Mouse (Mus musculus) testis, adult 2 months (tissue): ENCODE data around the gene 5730455P16Rik.

Experiments used
- CTCF ChIP-seq: fragments of 200-500 bp; IDR thresholded peaks from 2 replicates; pipeline ENCODE4 v1.5.1; 2012; ENCODE audit warnings: low read depth, mild to moderate bottlenecking, inconsistent platforms, low read length, moderate library complexity; ENCODE audit not compliant: control insufficient read depth, insufficient read depth, insufficient replicate concordance
- POLR2A ChIP-seq: fragments of 200-500 bp; IDR thresholded peaks from 2 replicates; pipeline ENCODE4 v1.6.1; 2012; ENCODE audit warnings: low read depth, mild to moderate bottlenecking, inconsistent platforms, low read length, moderate library complexity; ENCODE audit not compliant: control insufficient read depth

DNA sequence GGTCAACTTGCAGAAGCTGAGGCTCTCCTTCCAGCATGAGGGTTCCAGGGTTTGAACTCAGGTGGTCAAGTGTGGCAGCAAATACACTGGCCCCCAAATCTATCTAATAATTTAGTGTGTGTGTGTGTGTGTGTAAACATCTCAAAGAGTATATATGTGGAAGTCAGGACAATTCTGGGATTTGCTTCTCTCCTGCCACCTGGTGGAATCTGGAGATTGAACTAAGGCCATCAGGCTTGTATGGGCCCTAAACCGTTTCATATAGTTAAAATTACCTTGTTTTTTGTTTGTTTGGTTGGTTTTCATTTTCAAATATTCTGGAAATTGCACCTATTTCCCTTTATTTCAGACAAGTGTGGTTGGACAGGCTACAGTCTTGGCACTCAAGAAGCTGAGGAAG lies 8.9 kb downstream of the 5730455P16Rik start:
- TF ChIP-seq POLR2A (no peak), CTCF (no peak)
